Mouse (Mus musculus) inflammation-experienced regulatory T-cells (primary cell): Measurements from ENCODE around the gene Tas2r118. TPM values are rescaled to one million over a fixed set of nuclear protein-coding genes. Genes with fewer than 3 reads are reported as not detected.

Experiments used
- polyA plus RNA-seq, 2 experiments: library from polyadenylated mRNA; unstranded; fragments of 100-300 nt; shearing (Covaris generic); gene quantifications; one replicate each; pipeline ENCODE4 v1.2.1; 2017

The Tas2r118 gene
- not detected for polyA plus RNA-seq

DNA sequence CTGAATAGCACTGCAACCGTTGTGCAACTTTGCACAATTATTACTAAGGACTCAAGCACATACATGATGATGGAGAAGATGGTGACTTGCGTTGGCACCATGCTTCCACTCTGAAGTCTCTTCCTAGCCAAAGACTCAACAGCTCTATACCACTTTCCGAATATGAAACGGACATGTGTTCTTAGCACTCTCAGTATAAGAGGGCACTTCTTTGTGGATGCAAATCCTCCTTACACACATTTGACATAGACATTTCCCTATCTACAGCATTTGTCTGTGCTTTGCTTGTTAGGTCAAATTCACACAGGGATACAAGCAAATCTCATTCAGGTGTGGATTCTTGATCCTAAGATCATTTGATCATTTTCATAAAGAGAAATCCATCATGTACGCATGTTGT lies at the start of gene Tas2r118:
TSS of gene Tas2r118 (minus strand) at position 101 of the 400 bp plus-strand sequence.

Other genes with a start within 250 kb of the Tas2r118 start
- gene Cadps2, start 130.6 kb downstream of the Tas2r118 start, polyA plus RNA-seq = 1 to 10 TPM in 1 of 2 experiments, under 1 TPM in 1; 0.75 to 1.7 TPM
- gene Slc13a1, start 198.0 kb upstream of the Tas2r118 start, polyA plus RNA-seq = under 1 TPM in 1 of 2 experiments, not detected in 1; 0.39 TPM